Mouse (Mus musculus): ENCODE measurements around the gene Eid2. TPM values are rescaled to one million over a fixed set of nuclear protein-coding genes. Genes with fewer than 3 reads are reported as not detected.

The Eid2 gene
- total and polyA plus RNA-seq, 3 experiments = not detected

DNA sequence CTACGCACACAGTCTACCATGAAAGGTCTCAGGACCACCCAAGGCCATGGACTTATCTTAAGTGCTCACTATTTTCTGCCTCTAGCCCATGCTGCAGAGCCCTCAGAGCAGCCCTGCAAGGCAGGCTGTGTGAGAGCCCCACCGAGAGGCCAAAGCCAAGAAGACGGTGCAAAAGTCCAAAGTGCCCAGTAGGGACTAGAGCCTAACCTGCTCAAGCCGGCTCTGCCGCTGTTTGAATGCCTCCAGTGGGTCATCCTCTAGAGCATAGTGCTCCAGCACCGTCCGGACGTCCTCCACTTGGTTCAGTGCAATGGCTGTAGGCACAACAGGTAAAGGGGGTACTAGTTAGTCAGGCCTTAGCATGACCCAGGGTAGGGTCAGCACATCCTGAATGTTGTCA lies 38.5 kb downstream of the Eid2 start:
- peaks cover 1 to 5% of the 10 kb centered on the region in 2 experiments; a peak in 3 of 4 replicates for H3K36me3 ChIP-seq (ENCODE audit: control insufficient read depth in 1 of 2, insufficient read depth in 2 of 2, low read length in 2 of 2)
- H3K9ac ChIP-seq (ENCODE audit: control insufficient read depth, low read depth, low read length, poor library complexity, severe bottlenecking) = no peak overlapping the region
- no peak overlapping the region for H3K4me3 ChIP-seq (ENCODE audit: control insufficient read depth in 1 of 2, insufficient read depth in 1 of 2, low read depth in 2 of 2, low read length in 2 of 2)
- no peaks in the 10 kb centered on the region for H3K9me3 ChIP-seq (replicated peaks; ENCODE audit: insufficient read depth, low read length)
- no peaks in the 10 kb centered on the region for H3K4me1 ChIP-seq (ENCODE audit: control insufficient read depth in 1 of 2, insufficient read depth in 2 of 2, low read length in 2 of 2)
- peaks cover 5% of the 10 kb centered on the region for H3K79me2 ChIP-seq (ENCODE audit: control insufficient read depth, insufficient read depth, low read length, poor library complexity)
- H3K27ac ChIP-seq (ENCODE audit: control insufficient read depth, low read depth, low read length) = no peak overlapping the region
- no peaks in the 10 kb centered on the region for H3K27me3 ChIP-seq (ENCODE audit: control insufficient read depth in 1 of 2, insufficient read depth in 2 of 2, low read length in 2 of 2)
- no peak for TF ChIP-seq TAL1 (IDR thresholded peaks at IDR 0.05; ENCODE audit: low read length)
- no peak for TF ChIP-seq ZKSCAN1 (IDR thresholded peaks at IDR 0.05; ENCODE audit: low read depth, low read length)
- no peak for TF ChIP-seq TCF12 (IDR thresholded peaks at IDR 0.05; ENCODE audit: low read depth, low read length)
- TF ChIP-seq USF2 (IDR thresholded peaks at IDR 0.05; ENCODE audit: borderline replicate concordance in 1 of 2, insufficient read depth in 1 of 2, low read depth in 1 of 2, low read length in 2 of 2) = no peak
- no peak for TF ChIP-seq E2F4 (IDR thresholded peaks at IDR 0.05; ENCODE audit: borderline replicate concordance, low read depth, low read length)
- no peak for TF ChIP-seq MYB (IDR thresholded peaks at IDR 0.05; ENCODE audit: low read depth, low read length)
- no peak for TF ChIP-seq MXI1 (IDR thresholded peaks at IDR 0.05; ENCODE audit: low read depth, low read length)
- no peak for TF ChIP-seq KAT2A (conservative IDR thresholded peaks at IDR 0.05; ENCODE audit: low read depth, low read length)
- no peak for TF ChIP-seq RAD21 (IDR thresholded peaks at IDR 0.05; ENCODE audit: low read depth, low read length)
- TF ChIP-seq CHD2 (IDR thresholded peaks at IDR 0.05; ENCODE audit: low read length) = no peak
- no peak for TF ChIP-seq UBTF (IDR thresholded peaks at IDR 0.05; ENCODE audit: borderline replicate concordance, insufficient read depth, low read depth, low read length)
- no peak for TF ChIP-seq GABPA (IDR thresholded peaks at IDR 0.05; ENCODE audit: low read depth, low read length)
- no peak for TF ChIP-seq CHD1 (IDR thresholded peaks at IDR 0.05; ENCODE audit: low read depth, low read length)
- TF ChIP-seq CTCF (IDR thresholded peaks at IDR 0.05 in 2 of 3, conservative IDR thresholded peaks at IDR 0.05 in 1 of 3; ENCODE audit: control insufficient read depth in 1 of 3, insufficient read depth in 1 of 3, low read depth in 2 of 3, low read length in 3 of 3, poor library complexity in 1 of 3, severe bottlenecking in 1 of 3) = no peak
- TF ChIP-seq SIN3A (IDR thresholded peaks at IDR 0.05; ENCODE audit: low read length) = no peak
- TF ChIP-seq MAX (IDR thresholded peaks at IDR 0.05; ENCODE audit: low read length) = no peak
- TF ChIP-seq HCFC1 (IDR thresholded peaks at IDR 0.05; ENCODE audit: low read depth, low read length) = no peak
- no peak for TF ChIP-seq EP300 (IDR thresholded peaks at IDR 0.05; ENCODE audit: low read depth in 1 of 2, low read length in 2 of 2)
- no peak for TF ChIP-seq BHLHE40 (IDR thresholded peaks at IDR 0.05; ENCODE audit: borderline replicate concordance, low read depth, low read length)
- TF ChIP-seq MYC (IDR thresholded peaks at IDR 0.05; ENCODE audit: low read depth, low read length) = no peak
- DNase-seq (ENCODE audit: low read depth, low spot score) = no peak

DNA sequence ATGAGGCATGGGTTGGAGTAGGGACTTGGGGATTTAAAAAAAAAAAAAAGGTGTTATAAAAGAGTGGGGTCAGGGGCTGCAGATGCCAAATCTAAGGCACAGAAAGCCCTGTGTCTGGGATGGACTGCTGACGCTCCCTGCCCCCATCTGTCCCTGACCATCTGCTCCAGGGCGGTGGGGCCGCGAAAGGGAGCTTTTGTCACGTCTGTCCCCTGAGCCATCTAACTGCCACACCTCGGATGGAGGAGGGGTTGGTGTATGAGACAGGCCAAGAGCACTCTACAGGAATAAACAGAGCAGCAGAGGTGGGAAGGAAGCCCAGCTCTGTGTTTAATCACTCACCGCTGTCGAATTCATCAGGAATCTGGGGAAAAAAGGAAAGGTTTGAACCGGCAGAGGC lies 42.1 kb downstream of the Eid2 start:
- peaks cover 1 to 5% of the 10 kb centered on the region in 2 experiments; a peak in 3 of 4 replicates for H3K36me3 ChIP-seq (ENCODE audit: control insufficient read depth in 1 of 2, insufficient read depth in 2 of 2, low read length in 2 of 2)
- no peak overlapping the region for H3K27ac ChIP-seq (ENCODE audit: control insufficient read depth, low read depth, low read length)
- H3K9ac ChIP-seq (ENCODE audit: control insufficient read depth, low read depth, low read length, poor library complexity, severe bottlenecking) = no peak overlapping the region
- peaks cover 11% of the 10 kb centered on the region for H3K79me2 ChIP-seq (ENCODE audit: control insufficient read depth, insufficient read depth, low read length, poor library complexity)
- no peaks in the 10 kb centered on the region for H3K9me3 ChIP-seq (replicated peaks; ENCODE audit: insufficient read depth, low read length)
- DNase-seq (ENCODE audit: low read depth, low spot score) = no peak
- TF ChIP-seq UBTF (IDR thresholded peaks at IDR 0.05; ENCODE audit: borderline replicate concordance, insufficient read depth, low read depth, low read length) (no peak), ZKSCAN1 (IDR thresholded peaks at IDR 0.05; ENCODE audit: low read depth, low read length) (no peak), USF2 (IDR thresholded peaks at IDR 0.05; ENCODE audit: borderline replicate concordance in 1 of 2, insufficient read depth in 1 of 2, low read depth in 1 of 2, low read length in 2 of 2) (no peak), POLR2AphosphoS2 (IDR thresholded peaks at IDR 0.05; ENCODE audit: low read length) (no peak)
- H3K4me3 ChIP-seq (ENCODE audit: control insufficient read depth in 1 of 2, insufficient read depth in 1 of 2, low read depth in 2 of 2, low read length in 2 of 2) = no peak overlapping the region
- no peaks in the 10 kb centered on the region for H3K27me3 ChIP-seq (ENCODE audit: control insufficient read depth in 1 of 2, insufficient read depth in 2 of 2, low read length in 2 of 2)
- no peaks in the 10 kb centered on the region for H3K4me1 ChIP-seq (ENCODE audit: control insufficient read depth in 1 of 2, insufficient read depth in 2 of 2, low read length in 2 of 2)
